Mouse (Mus musculus) right cerebral cortex, postnatal 36 days (tissue): ENCODE data around the gene Tbc1d22a.

Experiments used
- DNase-seq, 2 experiments: peaks; one replicate each; pipeline ENCODE4 v3.0.0; 2022; ENCODE audit warnings: low spot score in 2 of 2, mixed read lengths in 1 of 2

Tbc1d22a gene

DNA sequence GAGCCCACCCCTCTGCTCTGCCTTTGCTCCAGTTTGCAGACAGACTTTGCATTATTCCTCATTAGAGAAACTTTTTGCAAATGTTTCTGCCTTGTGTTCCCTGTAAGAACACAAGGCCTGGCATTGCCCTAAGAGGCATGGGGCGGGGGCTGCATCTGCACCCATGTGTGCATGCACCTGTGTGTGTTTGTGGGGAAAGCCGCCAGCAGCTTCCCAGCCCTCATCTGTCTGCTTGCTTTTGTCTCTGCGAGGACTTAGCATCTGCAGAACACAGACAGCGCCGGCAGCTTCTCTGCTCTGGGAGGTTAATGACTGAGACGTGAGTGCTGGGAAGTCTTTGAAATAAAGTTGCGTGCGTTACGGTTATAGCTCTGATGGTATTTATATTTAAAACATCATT lies 120.5 kb downstream of the Tbc1d22a start:
- no peak for DNase-seq

DNA sequence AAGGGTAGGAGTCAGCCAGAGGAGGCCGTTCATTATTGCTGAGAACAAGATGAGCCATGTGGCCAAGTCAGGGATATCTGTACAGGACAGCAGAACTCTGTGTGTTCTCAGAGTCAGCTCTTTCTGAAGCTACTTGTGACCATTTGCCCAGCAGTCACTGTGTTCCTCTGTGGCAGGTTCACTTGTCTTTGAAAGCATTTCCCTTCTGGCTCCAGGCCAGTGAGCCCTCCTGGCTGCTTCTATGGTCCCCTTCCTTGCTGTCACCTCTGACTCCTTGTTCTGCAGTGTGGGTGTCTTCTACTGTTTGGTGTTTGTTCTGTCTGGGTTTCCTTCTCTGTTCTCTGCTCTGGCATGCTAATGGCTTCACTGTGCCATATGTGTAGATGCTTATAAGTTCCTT lies 121.5 kb downstream of the Tbc1d22a start:
- no peak for DNase-seq

DNA sequence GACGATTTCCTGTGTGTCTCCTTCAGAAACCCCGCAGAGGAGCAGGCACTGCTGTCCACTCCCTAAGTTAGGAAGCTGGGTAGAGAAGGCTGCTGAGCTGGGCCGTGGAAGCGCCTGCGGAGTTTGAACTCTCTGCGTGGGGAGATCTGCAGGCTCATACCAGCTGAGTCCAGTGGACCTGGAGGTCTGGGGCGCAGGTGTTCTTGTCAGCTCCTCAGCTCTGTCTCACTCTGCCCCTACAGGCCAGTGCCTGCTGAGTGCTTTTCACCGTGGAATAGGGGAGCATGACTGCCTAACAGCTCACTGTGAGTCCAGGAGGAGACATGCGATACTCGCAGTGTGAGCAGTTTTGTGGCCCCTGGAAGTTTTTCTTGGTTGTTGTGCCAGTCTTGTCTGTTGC lies 123.5 kb downstream of the Tbc1d22a start:
- DNase-seq, result no peak

DNA sequence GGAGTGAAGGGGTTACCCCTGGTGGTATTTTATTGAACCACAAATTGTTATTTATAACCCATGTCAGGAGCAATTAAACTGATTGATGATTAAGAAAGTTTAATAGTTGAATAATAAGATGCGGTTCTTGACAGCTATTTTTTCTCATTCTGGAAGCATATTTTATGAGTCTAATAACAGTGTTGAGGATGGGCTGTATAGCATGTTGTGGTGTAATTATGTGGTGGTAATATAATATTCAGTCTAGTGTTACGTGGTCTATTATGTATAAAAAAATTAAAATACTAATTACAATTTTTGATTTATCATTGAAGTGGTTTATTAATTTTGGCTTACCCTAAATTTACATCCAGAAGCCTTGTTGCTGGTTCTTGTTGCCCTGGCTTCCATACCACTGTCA lies 125.5 kb downstream of the Tbc1d22a start:
- DNase-seq, result no peak

DNA sequence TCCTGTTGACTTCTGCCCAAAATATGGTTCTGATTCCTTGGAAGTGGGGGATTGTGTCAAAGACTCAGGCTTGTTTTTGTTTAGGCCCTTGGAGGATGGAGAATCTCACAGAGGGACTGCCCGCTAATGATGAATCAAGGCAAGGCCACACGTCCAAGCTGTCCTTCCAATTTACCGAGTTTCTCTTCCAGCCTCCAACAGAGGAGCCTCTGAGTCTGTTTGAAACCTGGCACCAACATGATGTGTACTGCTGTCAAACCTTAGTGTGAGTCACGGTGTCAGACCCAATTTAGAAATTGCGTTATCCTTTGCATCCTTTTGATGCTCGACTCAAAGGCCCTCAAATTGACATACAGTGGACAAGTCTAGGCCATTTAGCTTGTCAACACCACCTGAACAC lies 126.5 kb downstream of the Tbc1d22a start:
- no peak for DNase-seq

DNA sequence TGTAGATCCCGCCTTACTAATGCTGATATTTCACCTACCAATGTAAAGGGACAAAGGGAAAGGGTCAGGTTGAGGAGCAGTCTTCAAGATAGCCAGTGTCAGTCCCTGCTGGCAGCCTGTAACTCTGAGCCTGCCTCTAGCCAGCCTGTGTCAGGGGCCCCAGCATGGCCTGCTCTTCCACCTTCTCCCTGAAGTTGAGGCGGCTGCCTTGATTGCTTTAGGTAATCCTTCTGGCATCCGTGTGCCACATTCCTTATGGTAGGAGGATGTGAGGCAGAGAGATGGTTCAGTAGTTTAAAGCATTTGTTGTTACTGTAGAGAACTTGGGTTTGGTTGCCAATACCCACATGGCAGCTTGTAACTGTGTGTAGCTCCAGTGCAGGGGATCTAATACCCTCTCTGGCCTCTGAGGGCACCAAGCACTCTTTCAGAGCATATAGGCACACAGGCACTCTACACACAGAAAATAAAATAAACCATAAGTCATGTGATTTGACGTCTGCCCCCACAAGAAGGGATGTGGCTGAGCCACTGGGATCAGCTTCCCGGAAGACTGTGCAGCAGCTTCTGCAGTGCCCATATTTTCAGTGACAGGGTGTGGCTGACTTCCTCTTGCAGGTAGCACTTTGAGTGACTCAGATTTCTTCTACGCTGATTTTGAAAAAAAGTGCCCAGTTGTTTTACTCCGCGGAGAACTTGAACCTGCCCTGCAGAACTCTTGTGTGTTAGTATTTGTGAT lies 128.5 kb downstream of the Tbc1d22a start:
- no peak for DNase-seq

DNA sequence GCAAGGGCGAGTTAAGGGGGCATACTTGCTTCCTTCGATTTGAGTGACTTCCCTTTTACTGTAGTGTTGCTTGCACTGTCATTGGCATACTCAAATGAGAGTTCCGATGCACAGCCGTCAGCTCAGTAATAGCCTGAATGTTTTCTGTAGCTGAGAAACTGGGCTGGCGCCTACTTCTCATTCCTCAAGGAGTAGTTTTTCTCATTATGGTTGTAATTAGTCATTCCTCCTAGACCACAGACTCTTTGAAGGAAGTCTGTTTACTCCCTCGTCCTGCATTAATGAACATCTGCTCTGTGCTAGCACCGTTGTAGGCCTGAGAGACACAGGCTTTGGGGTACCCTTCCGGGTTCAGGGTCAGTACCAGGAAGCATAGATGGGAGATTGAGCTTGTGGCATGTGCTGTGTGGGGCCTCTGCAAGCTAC lies 130.7 kb downstream of the Tbc1d22a start:
- DNase-seq, result peak in 1 of 2 experiments; percentile 38

DNA sequence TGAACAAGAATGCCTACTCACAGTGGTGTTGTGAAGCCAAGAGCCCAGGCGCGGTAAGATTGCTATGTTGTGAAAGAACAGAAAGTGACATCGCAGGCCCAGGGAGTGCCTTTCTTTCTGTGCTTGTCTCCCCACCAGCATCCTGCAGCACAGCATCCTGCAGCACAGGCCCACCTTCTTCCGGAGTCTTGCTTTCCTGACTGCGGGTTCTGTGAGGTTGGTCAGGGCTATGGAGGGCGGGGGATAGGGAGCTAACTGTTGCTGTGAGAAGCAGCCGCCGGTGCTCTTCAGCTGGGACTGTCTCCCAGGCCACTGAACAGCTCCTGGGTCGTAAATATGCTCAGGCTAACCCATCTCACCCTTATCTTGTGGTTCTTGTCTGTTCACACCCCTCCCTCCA lies 131.6 kb downstream of the Tbc1d22a start:
- no peak for DNase-seq

DNA sequence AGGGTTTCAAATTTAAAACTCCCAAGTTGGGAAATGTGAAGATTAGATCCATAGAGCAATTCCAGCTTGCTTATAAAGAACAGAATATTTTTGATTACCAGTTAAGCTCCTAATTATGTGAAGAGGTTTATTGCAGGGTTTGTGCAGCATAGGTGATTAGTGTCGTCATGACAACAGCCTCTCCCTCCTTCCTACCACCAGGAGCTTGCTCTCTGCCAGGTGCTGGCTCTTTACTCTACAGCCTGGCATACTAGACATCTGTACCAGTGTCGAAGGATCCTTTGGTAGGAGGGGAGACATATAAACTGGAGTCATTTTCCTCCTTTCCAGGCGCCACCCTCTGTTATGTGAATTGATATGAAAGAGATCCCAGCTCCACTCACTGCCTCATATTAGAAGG lies 132.3 kb downstream of the Tbc1d22a start:
- no peak for DNase-seq

DNA sequence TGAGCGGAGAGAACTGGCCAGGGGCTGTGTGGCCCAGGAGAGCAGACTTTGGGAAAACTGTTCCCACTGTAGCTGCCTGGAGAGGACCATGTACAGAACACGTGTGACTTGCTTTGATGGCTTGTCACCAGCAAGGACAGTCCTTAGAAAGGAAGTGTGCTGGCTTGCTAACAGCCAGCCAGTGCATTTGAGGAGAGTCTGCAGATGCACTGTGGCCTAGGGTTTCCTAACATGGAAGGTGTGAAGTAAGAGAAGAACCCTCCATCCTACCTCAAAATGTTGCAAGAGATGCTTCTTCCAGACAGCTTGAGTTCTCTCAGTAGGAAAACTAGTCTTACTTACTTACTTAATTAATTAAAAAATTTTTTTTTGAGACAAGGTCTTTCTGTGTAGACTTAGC lies 140.7 kb downstream of the Tbc1d22a start:
- no peak for DNase-seq

DNA sequence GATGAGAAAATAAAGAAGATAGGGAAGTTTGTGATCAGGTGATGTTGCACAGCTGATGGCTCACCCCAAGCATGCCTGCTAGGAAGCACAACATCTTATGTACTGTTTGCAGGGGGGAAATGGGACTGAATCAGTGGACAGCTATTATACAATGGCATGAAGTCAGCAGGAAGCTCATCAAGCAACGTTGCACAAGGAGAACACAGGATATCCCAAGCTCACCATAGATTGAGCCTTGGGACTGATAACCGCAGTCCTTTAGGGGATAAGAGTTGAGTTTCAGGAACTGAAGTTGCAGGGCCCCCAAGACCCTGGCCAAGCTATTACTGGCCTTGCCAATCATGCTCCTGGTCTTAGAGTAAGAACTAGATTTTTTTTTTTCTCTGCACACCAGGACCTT lies 141.6 kb downstream of the Tbc1d22a start:
- no peak for DNase-seq

DNA sequence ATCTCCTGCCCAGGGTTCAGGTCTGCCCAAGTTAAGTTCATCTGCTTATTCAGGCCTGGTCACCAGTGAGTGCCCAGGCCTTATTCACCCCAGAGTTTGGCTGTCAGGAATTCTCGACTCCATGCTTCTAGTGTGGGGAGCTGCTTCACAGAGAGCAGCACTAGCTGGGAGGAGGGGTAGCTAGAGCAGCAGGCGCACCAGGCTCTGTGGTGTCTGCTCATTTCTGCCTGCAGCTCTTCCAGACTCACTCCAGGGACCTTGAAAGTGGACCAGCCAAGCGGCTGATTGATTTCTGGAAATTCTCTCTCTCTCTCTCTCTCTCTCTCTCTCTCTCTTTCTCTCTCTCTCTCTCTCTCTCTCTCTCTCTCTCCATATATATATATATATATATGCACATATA lies 146.1 kb downstream of the Tbc1d22a start:
- DNase-seq, result no peak

DNA sequence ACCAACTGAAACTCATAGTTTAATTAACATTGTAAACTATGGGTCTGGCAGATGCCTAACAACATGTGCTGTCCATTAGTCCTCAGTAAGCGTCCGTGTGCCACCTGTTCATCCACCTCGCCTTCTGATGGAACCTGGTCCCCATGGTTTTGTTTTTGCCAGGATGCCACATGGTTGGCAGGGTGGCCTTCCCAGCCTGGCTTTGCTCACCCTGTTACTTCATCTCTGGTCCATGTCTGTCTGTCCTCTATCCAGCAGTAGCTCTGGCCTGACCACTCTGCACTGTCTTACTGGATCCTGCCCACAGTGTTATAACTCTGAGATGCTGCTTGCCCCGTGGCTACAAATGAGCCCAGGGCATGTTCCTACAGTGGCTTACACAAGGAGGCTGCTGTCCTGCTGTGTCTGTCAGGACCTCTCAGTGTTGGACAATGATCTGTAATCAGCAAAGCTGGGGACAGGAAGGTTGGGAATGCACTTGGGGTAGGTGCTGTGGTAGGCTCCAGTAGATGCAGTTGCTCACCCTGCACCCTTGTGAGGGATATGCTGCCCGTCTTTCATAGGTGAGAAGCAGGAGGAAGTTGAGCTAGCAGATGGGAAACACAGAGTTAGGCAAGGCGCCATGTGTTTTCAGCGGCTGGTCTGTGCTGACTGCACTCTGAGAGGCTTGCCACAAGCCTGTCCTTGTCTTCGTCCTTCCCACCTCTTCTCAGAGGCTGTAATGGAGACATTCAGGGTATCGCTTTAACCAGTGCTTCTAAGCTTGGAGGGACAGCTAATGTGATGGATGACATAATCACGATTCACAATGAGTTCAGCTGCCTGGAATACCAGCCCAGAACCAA lies 148.3 kb downstream of the Tbc1d22a start:
- DNase-seq, result peak; percentile 40 to 54

DNA sequence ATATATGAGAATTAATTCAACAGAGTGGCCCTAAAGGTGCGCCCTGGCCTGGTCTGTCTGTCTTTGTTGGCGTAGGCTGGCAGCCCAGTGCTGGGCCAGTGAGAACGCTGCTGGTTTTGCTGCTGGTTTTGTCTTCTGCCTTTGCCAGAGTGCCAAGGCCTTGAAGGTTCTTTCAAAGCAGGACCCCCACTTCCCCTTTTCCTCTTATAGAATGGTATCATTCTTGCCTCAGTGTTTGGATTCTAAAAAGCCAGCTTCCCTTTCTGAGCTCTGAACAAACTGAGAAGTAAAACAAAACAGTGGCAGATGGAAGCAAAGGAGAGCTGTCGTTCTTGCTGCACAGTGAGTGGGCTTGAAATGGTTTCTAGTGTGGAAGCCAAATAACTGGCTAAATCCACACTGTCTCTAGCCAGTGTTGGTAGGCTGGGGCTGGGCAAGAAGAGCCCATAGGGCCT lies 149.6 kb downstream of the Tbc1d22a start:
- DNase-seq, result peak in 1 of 2 experiments; percentile 52

DNA sequence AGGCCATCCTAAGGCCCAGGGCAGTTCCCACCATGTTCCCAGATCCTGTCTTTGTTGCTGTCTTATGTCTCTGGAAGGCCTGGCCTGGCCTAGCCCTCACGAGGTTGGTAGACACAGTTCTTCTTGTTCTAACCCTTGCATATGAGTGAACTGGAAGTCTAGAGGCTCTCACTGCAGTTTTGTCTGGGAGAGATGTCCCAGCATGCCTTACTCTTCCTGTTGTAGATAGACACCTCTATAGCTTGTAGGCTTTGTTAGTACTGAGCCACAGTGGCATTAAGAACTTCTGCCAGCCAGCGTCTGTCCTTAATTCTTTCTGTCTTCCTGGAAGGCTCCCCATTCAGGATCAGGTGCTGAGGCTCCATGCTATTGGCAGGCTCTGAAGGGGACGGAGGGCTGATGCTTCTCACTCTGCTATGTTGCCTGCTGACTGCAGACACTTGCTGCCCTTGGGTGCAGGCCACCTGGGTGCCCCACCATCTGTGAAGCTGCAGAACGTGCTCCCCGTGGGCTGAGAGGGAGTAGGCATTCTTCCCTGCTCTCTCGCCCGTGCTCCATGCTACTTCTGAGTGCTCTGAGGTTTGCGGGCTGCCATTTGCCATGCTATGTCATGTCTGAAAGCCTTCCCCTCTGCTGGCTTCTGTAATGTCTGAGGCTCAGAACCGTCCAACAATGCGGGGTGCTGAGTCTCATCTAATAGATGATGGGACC lies 150.8 kb downstream of the Tbc1d22a start:
- DNase-seq, result no peak

DNA sequence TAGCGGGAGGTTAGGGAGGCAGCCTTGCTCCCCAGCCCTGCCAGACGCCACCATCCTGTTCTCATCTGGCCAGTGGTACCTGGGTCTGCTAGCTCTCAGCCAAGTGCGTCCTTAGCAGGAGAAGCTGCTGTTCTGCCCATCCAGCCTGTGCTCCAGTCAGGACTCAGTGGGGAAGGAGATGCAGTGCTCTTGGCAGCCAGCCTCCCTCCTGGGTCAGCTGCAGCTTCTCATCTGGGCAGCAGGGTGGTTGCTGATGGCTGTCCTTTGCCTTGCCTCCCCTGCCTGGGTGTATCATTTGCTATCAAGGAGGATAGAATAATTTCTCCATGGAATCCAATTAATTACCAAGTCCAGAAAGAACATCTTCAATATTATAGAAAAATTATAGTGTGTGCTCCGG lies 152.5 kb downstream of the Tbc1d22a start:
- DNase-seq, result no peak

DNA sequence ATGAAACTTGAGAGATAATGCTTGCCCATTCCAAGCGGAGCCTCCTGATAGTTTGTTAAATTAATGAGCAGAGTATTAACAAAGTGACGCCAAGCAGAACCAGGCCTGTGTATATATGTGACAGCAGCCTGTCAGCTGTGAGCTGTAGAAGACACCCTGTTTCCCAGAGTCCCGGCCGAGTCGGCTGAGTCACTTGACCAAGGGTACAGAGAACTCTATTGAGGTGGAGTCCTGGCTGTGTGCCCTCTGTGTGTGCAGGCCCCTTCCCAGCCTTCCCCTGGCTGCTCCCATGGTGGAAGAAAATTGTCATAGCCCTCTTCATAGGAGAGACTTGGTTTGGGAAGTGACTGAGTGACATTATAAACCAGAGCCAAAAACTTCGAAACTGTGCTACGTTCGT lies 153.0 kb downstream of the Tbc1d22a start:
- no peak for DNase-seq

DNA sequence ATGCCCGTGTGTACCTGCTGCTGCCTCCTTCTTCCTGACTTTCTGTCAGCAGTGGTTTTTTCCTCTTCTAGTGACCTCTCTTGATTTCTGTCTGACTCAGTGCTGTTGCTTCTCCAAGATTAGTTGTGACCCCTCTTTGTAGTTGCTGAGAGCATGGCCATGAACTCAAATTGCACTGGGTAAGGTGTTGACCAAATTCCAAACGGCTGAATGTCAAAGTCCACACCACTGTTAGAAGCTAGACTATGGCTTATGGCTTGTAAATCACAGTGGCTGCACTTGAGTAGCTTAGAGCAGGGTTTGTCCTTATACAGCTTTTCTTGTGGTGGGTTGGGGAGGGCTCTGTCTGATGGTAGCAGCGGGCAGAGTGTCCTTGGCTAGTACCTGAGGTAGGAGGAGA lies 156.6 kb downstream of the Tbc1d22a start:
- DNase-seq, result no peak

DNA sequence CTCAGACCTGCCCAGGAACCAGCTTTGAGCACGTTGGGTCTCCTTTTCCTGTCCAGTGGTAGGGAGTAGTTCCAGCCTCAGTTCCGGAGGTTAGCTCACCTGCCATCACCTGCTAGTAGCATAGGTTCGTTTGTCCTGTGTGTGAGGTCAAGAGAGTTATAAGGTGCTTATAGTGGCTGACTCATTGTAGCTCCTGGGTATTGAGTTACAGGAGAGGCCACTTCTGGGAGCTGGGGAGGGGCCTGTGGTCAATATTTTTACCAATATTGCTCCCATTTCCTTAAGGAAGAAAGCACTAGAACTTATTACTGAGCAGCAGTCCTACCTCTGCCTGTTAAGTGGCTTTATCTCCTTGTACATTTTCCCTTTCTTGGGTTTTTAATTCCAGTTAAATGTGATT lies 161.0 kb downstream of the Tbc1d22a start:
- no peak for DNase-seq

DNA sequence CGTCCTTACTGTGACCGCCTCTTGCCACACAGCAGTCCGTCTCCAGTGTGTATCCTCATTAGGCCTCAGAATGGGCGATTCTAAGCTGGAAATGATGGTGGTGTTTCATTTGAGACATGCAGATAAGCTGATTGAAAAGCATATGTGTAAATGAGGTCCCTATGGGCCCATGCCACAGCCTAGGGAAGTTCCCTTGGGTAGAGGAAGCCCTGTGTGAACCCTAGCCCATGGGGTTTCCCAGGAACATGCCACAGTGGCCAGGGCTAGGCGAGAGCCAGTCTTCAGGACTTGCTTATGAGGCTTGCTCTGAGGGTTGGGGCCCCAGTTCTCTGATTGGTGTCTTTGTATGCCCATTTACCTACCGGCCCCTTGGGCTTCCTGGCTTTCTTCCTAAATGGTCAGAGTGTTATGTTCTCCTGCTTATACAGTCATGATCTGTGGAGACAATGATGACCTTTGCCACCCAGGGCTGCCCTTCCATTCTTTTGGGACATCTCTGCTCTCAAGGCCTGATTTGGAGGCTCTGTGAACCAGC lies 161.7 kb downstream of the Tbc1d22a start:
- no peak for DNase-seq

DNA sequence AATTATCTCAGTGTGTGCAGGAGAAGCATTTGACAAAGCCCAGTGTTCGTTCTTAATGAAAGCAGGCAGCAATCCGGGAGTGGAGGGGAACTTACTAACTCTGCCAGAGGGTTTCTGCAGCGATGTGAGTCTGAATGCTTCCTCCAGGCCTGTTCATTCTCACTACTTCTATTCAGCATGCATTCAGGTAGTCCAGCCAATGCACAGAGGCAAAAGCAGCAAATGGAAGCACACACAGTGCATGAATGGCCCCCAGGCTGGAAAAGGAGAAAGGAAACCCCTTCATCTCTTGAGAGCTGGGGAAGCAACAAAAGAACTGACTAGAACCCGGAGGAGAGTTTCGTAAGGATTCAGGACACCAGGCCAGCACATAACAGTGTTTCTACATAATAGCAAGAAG lies 169.0 kb downstream of the Tbc1d22a start:
- no peak for DNase-seq

DNA sequence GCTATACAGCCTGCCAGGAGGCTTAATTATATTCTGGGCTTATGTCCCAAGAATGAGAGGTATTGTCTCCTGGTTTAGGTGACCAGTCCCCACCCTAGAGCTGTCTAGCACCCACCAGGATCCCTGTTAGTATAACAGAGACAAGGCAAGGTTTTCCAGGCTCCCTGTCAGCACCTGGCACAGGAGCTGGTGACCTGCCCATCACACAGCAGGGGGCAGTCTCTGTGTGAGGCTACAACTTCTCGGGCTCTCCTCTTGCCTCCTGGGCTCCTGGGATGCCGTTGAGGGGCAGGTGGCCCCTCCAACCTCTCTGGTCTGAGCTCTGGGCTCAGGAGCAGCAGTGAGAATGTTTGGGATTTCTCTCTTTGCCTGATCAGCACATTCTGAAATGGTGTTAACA lies 171.2 kb downstream of the Tbc1d22a start:
- DNase-seq, result no peak
